Mouse (Mus musculus) G1E (cell line): ENCODE results near the gene Pcolce2. TPM values are rescaled to one million over a fixed set of nuclear protein-coding genes. Genes with fewer than 3 reads are reported as not detected.

Experiments used
- ATAC-seq: 2 replicates; pipeline ENCODE4 v1.8.0; 2016; ENCODE audit warnings: mild to moderate bottlenecking; ENCODE audit not compliant: insufficient number of reproducible peaks, poor library complexity, low FRiP score, severe bottlenecking; ENCODE audit errors: extremely low read depth
- DNase-seq: peaks from one replicate; pipeline ENCODE4 v3.0.0; 2012; ENCODE audit warnings: low spot score
- H3K27me3 ChIP-seq: 2 replicates; pipeline ENCODE4 v1.6.1; 2012; ENCODE audit warnings: mild to moderate bottlenecking, low read length, inconsistent platforms; ENCODE audit not compliant: insufficient read depth
- H3K36me3 ChIP-seq: replicated peaks from 2 replicates; pipeline ENCODE3; 2012; ENCODE audit warnings: mild to moderate bottlenecking, inconsistent platforms
- H3K4me1 ChIP-seq: 2 replicates; pipeline ENCODE4 v1.6.1; 2012; ENCODE audit warnings: low read depth, low read length, inconsistent platforms, mixed read lengths; ENCODE audit not compliant: insufficient read depth
- H3K4me3 ChIP-seq: 2 replicates; pipeline ENCODE4 v1.5.1; 2012; ENCODE audit warnings: low read depth, mild to moderate bottlenecking, inconsistent platforms, low read length, moderate library complexity, mixed read lengths
- H3K9me3 ChIP-seq: replicated peaks from 2 replicates; pipeline ENCODE4 v1.6.1; 2012; ENCODE audit warnings: inconsistent platforms
- CTCF ChIP-seq: IDR thresholded peaks from 2 replicates; pipeline ENCODE4 v1.5.1; 2012; ENCODE audit warnings: low read depth, low read length, inconsistent platforms, mixed read lengths
- GATA1 ChIP-seq: IDR thresholded peaks from 2 replicates; pipeline ENCODE4 v1.6.1; 2012; ENCODE audit warnings: borderline replicate concordance, low read length, inconsistent platforms, mixed read lengths
- GATA2 ChIP-seq: IDR thresholded peaks from 2 replicates; pipeline ENCODE4 v1.6.1; 2012; ENCODE audit warnings: low read depth, low read length, inconsistent platforms, borderline replicate concordance
- POLR2AphosphoS5 ChIP-seq: IDR thresholded peaks from 2 replicates; pipeline ENCODE4 v1.6.1; 2012; ENCODE audit warnings: low read depth, low read length, inconsistent platforms; ENCODE audit not compliant: insufficient replicate concordance
- TAL1 ChIP-seq: conservative IDR thresholded peaks from 2 replicates; pipeline ENCODE4 v1.6.1; 2012; ENCODE audit warnings: low read depth, low read length, inconsistent platforms, mixed read lengths
- polyA plus RNA-seq: library from polyadenylated mRNA; stranded (reverse); fragments of >175 nt; gene quantifications from 2 replicates; pipeline ENCODE4 v1.2.3, GENCODE M21; 2012
- total RNA-seq, 2 experiments: library from RNA; stranded (forward) in 1 of 2; stranded (reverse) in 1 of 2; fragments of 200-1000 nt in 1 of 2; fragments of >200 nt in 1 of 2; fragmentation: Nextera tagmentation in 1 of 2; gene quantifications; 2 replicates each; pipeline ENCODE4 v1.2.3; 2014 to 2017

Gene Pcolce2
- total and polyA plus RNA-seq, 3 experiments, result 0.05 TPM; not detected in 2

GRCm38 (mm10) chr9:95653363-95653762, 16.0 kb downstream of the Pcolce2 start:
- no peaks in the 10 kb centered on the region for H3K9me3 ChIP-seq
- no peaks in the 10 kb centered on the region; the same call in 1 of the 2 replicates for H3K27me3 ChIP-seq

GRCm38 (mm10) chr9:95654356-95654755, 17.0 kb downstream of the Pcolce2 start:
- TF ChIP-seq GATA2 (no peak), GATA1 (no peak), CTCF (no peak), TAL1 (no peak), POLR2AphosphoS5 (no peak)
- DNase-seq (no peak), ATAC-seq (no peak)
- no peaks in the 10 kb centered on the region for H3K9me3 ChIP-seq
- no peaks in the 10 kb centered on the region for H3K36me3 ChIP-seq
- no peaks in the 10 kb centered on the region; the same call in 1 of the 2 replicates for H3K27me3 ChIP-seq
- no peaks in the 10 kb centered on the region for H3K4me1 ChIP-seq
- no peak overlapping the region for H3K4me3 ChIP-seq

More at GRCm38 (mm10) chr9:95653363-95653762, 16.0 kb downstream of the Pcolce2 start:
- TF ChIP-seq POLR2AphosphoS5 (no peak), TAL1 (no peak), GATA1 (no peak), CTCF (no peak)
- DNase-seq (no peak), ATAC-seq (no peak)
- Histone ChIP-seq H3K4me1 (no peaks in the 10 kb centered on the region), H3K36me3 (no peaks in the 10 kb centered on the region), H3K4me3 (no peak overlapping the region)

- Histone ChIP-seq H3K9me3 (no peaks in the 10 kb centered on the region), H3K36me3 (no peaks in the 10 kb centered on the region), H3K4me1 (no peaks in the 10 kb centered on the region), H3K27me3 (no peaks in the 10 kb centered on the region; the same call in 1 of the 2 replicates), H3K4me3 (no peak overlapping the region)
- ATAC-seq (no peak), DNase-seq (no peak)
- no peak for TF ChIP-seq CTCF
Measured at GRCm38 (mm10) chr9:95657941-95658340, 20.5 kb downstream of the Pcolce2 start.

GRCm38 (mm10) chr9:95664290-95664989, 27.0 kb downstream of the Pcolce2 start:
- no peak for ATAC-seq
- no peaks in the 10 kb centered on the region for H3K27me3 ChIP-seq
- no peaks in the 10 kb centered on the region for H3K36me3 ChIP-seq
- TF ChIP-seq CTCF (no peak), GATA1 (no peak), POLR2AphosphoS5 (no peak), GATA2 (no peak)
- H3K9me3 ChIP-seq, result no peaks in the 10 kb centered on the region
- no peak for DNase-seq
- no peak overlapping the region for H3K4me3 ChIP-seq
- H3K4me1 ChIP-seq, result no peaks in the 10 kb centered on the region

- no peaks in the 10 kb centered on the region for H3K9me3 ChIP-seq
- ATAC-seq (no peak), DNase-seq (no peak)
- H3K4me1 ChIP-seq, result no peaks in the 10 kb centered on the region
- no peaks in the 10 kb centered on the region for H3K27me3 ChIP-seq
- H3K36me3 ChIP-seq, result no peaks in the 10 kb centered on the region
- no peak overlapping the region for H3K4me3 ChIP-seq
- TF ChIP-seq GATA1 (no peak), POLR2AphosphoS5 (no peak), CTCF (no peak), TAL1 (no peak)
Measured at GRCm38 (mm10) chr9:95665835-95666234, 28.4 kb downstream of the Pcolce2 start.

GRCm38 (mm10) chr9:95667836-95668235, 30.4 kb downstream of the Pcolce2 start:
- no peaks in the 10 kb centered on the region for H3K27me3 ChIP-seq
- TF ChIP-seq GATA1 (no peak), GATA2 (no peak), TAL1 (no peak), CTCF (no peak), POLR2AphosphoS5 (no peak)
- H3K9me3 ChIP-seq, result no peaks in the 10 kb centered on the region; the same call in 1 of the 2 replicates
- no peaks in the 10 kb centered on the region for H3K4me1 ChIP-seq
- DNase-seq, result no peak
- H3K36me3 ChIP-seq, result no peaks in the 10 kb centered on the region
- no peak for ATAC-seq
- no peak overlapping the region for H3K4me3 ChIP-seq
